Mouse (Mus musculus) lung, postnatal 25 days (tissue): ENCODE results near the gene Apba1.

Experiments
- DNase-seq: peaks from one replicate; pipeline ENCODE4 v3.0.0; 2022; ENCODE audit warnings: low spot score

Apba1 gene

GRCm38 (mm10) chr19:23941422-23941949, 182.8 kb downstream of the Apba1 start:
- no peak for DNase-seq

GRCm38 (mm10) chr19:23942886-23943285, 184.2 kb downstream of the Apba1 start:
- DNase-seq = no peak

GRCm38 (mm10) chr19:23946026-23946685, 187.5 kb downstream of the Apba1 start:
- no peak for DNase-seq

- no peak for DNase-seq
Observed at GRCm38 (mm10) chr19:23946751-23947150, 188.1 kb downstream of the Apba1 start.

GRCm38 (mm10) chr19:23947871-23948270, 189.2 kb downstream of the Apba1 start:
- DNase-seq = no peak

GRCm38 (mm10) chr19:23948301-23949000, 189.8 kb downstream of the Apba1 start:
- no peak for DNase-seq

GRCm38 (mm10) chr19:23955461-23955860, 196.8 kb downstream of the Apba1 start:
- no peak for DNase-seq

GRCm38 (mm10) chr19:23956299-23956975, 197.8 kb downstream of the Apba1 start:
- no peak for DNase-seq

GRCm38 (mm10) chr19:23957563-23957962, 198.9 kb downstream of the Apba1 start:
- DNase-seq = no peak

- DNase-seq = no peak
Observed at GRCm38 (mm10) chr19:23958925-23959324, 200.2 kb downstream of the Apba1 start.

- DNase-seq = no peak
Observed at GRCm38 (mm10) chr19:23959870-23960269, 201.2 kb downstream of the Apba1 start.

- DNase-seq = no peak
Observed at GRCm38 (mm10) chr19:23960275-23960674, 201.6 kb downstream of the Apba1 start.

GRCm38 (mm10) chr19:23960831-23961447, 202.3 kb downstream of the Apba1 start:
- no peak for DNase-seq

GRCm38 (mm10) chr19:23961516-23961915, 202.8 kb downstream of the Apba1 start:
- DNase-seq = peak; percentile 60

GRCm38 (mm10) chr19:23964401-23964910, 205.8 kb downstream of the Apba1 start:
- DNase-seq = no peak

- no peak for DNase-seq
Observed at GRCm38 (mm10) chr19:23966376-23966775, 207.7 kb downstream of the Apba1 start.

- DNase-seq = peak; percentile 72
Observed at GRCm38 (mm10) chr19:23967156-23967555, 208.5 kb downstream of the Apba1 start.

GRCm38 (mm10) chr19:23968125-23968861, 209.6 kb downstream of the Apba1 start:
- DNase-seq = peak; percentile 84

- DNase-seq = no peak
Observed at GRCm38 (mm10) chr19:23968862-23969225, 210.2 kb downstream of the Apba1 start.

- DNase-seq = no peak
Observed at GRCm38 (mm10) chr19:23970374-23970773, 211.7 kb downstream of the Apba1 start.

- no peak for DNase-seq
Observed at GRCm38 (mm10) chr19:23971391-23971790, 212.7 kb downstream of the Apba1 start.
